In the genomic region with DNA sequence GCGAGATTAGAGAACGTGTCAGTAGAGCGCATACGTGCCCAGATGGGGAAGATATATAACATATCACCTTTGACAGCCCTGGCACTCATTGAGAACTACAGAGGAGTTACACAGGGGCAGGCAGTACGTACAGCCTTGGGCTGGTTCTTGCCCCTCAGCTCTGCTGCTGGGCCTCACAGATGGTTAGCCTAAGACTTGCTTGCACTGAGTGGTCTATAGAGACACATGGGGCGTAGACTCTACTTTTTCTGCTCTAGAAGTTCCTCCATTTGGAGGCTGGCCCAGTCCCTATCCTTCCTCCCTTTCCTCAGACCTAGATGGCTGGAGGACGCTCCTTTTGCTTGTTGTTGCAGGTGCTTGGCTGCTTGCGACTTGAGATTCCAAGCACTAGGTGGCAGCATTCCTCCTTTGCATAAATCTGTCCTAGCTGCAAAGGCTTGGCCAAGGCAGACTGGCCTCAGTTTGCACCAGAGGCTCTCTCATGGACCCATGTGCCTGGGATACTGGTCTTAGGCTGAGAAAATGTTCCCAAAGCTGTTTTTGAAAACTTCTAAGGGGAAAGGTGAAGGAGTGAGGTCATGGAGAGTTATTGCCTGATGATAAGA, we compare ENCODE assay signal across 8 mouse cellular contexts. TPM values are rescaled to one million over a fixed set of nuclear protein-coding genes. Genes with fewer than 3 reads are reported as not detected.
DNase-seq lines count a peak whose midpoint lies in the region; ATAC-seq and TF ChIP-seq lines count a peak whose summit lies in the region.

No protein-coding gene starts in this region.

- peak; percentile 94 for DNase-seq in brain, adult 2 months (ENCODE audit: low read depth, low spot score)
- peak; percentile 68 to 70 for DNase-seq in heart, postnatal 36 days
- DNase-seq in layer of hippocampus, adult 11-12 months (ENCODE audit: low spot score), result peak; percentile 80
- DNase-seq in lung, postnatal 10 days, result peak; percentile 83
- DNase-seq in retina, postnatal 1 day, result peak; percentile 90
- peak; percentile 65 to 71 for DNase-seq in urinary bladder, postnatal 36 days (ENCODE audit: low spot score in 2 of 2)

- no peak overlapping the region for H3K9ac ChIP-seq in ES-Bruce4 (ENCODE audit: low read depth, poor library complexity, severe bottlenecking)
- H3K9ac ChIP-seq in forebrain, embryonic 12.5 days, result no peak overlapping the region

- H3K27me3 ChIP-seq in ES-Bruce4 (ENCODE audit: control insufficient read depth, insufficient read depth, low read length, poor library complexity, severe bottlenecking), result no peaks in the 10 kb centered on the region
- H3K27me3 ChIP-seq in forebrain, embryonic 12.5 days, result no peaks in the 10 kb centered on the region

- H3K9me3 ChIP-seq in ES-Bruce4 (replicated peaks; ENCODE audit: control insufficient read depth, insufficient read depth, low read length, poor library complexity, severe bottlenecking), result no peaks in the 10 kb centered on the region
- no peaks in the 10 kb centered on the region for H3K9me3 ChIP-seq in forebrain, embryonic 12.5 days

- no peak overlapping the region for H3K27ac ChIP-seq in ES-Bruce4 (ENCODE audit: insufficient read depth, low read length)
- H3K27ac ChIP-seq in forebrain, embryonic 12.5 days, result no peak overlapping the region

- TF ChIP-seq EP300 in ES-Bruce4 (IDR thresholded peaks at IDR 0.05; ENCODE audit: insufficient read depth, low read depth, low read length), result no peak

- TF ChIP-seq POLR2A in ES-Bruce4 (IDR thresholded peaks at IDR 0.05; ENCODE audit: insufficient read depth, low read length), result no peak

- no peak overlapping the region for H3K4me3 ChIP-seq in ES-Bruce4 (ENCODE audit: low read depth, low read length)
- no peak overlapping the region for H3K4me3 ChIP-seq in forebrain, embryonic 12.5 days (replicated peaks)

- TF ChIP-seq CTCF in ES-Bruce4 (IDR thresholded peaks at IDR 0.05; ENCODE audit: low read depth, low read length), result peak; percentile 91

- H3K4me2 ChIP-seq in forebrain, embryonic 12.5 days, result no peak overlapping the region

- WGBS in forebrain, embryonic 12.5 days, result 56% methylated on average over 8 of the region's 8 CpGs

- peak; percentile 70 for ATAC-seq in forebrain, embryonic 12.5 days (ENCODE audit: low FRiP score)

- H3K4me1 ChIP-seq in ES-Bruce4 (ENCODE audit: control insufficient read depth, insufficient read depth, low read length), result no peaks in the 10 kb centered on the region
- H3K4me1 ChIP-seq in forebrain, embryonic 12.5 days, result peaks cover 9% of the 10 kb centered on the region

- no peaks in the 10 kb centered on the region for H3K36me3 ChIP-seq in ES-Bruce4 (ENCODE audit: control insufficient read depth, insufficient read depth, low read length, poor library complexity, severe bottlenecking)
- no peaks in the 10 kb centered on the region for H3K36me3 ChIP-seq in forebrain, embryonic 12.5 days (replicated peaks)

- intact Hi-C loops in heart, postnatal 36 days (cut with DNase I), result loop anchor here (1.0 kb wide), 2 partner anchors 101 to 105 kb away; no protein-coding TSS in a partner anchor

RNA-seq across cellular contexts. Expression of a gene that starts 22.6 kb away (rescaled TPM):
- polyA plus RNA-seq in ES-Bruce4 (2011; ENCODE audit: insufficient read depth, insufficient read length, low read depth, missing spikeins), result 31.7 and 33.8 TPM in 2 replicates
- 40.7 and 48.3 TPM in 2 replicates for polyA plus RNA-seq in forebrain, embryonic 12.5 days (2016; fragmentation: Nextera tagmentation; extraction: Ambion mirVana)
- total RNA-seq in heart, postnatal 36 days (2021), result 10 to 100 TPM; 20.8 to 20.9 TPM
